Mouse (Mus musculus) cerebellum, adult 9-11 months (tissue): ENCODE measurements around the gene Olfr1329.
"Not testable (repeated sequence)": the region's sequence is repeated elsewhere in the genome, so short reads cannot be mapped to it uniquely, and the experiment has no call there.

ENCODE experiments used
- DNase-seq: peaks from one replicate; pipeline ENCODE4 v3.0.0; 2022

Gene Olfr1329

DNA sequence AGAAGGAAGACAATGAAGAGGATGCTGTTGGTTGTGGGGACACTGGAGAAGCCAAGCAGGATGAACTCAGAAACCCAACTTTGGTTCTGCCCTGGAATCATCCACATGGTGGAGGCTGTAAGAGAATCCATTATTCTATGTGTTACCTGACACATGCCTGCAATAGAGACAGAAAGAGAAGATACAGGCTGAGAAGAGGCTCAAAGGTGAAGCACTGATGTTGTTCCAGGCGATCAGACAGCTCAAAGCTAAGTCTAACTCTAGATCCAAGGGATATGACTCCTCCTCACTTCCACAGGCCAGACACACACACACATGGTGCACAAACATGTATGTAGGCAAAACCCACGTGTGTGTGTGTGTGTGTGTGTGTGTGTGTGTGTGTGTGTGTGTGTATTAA is at the start of gene Olfr1329:
Gene Olfr1329 (minus strand): TSS at position 101 of the 400 bp plus-strand sequence.
- not testable (repeated sequence) for DNase-seq

GRCm38 (mm10) chr4:118961141-118961628 is 43.9 kb upstream of the Olfr1329 start, which contains the start of gene Lao1:
Gene Lao1, plus strand, starts transcription at chr4:118961578.
- DNase-seq: peak; percentile 38

DNA sequence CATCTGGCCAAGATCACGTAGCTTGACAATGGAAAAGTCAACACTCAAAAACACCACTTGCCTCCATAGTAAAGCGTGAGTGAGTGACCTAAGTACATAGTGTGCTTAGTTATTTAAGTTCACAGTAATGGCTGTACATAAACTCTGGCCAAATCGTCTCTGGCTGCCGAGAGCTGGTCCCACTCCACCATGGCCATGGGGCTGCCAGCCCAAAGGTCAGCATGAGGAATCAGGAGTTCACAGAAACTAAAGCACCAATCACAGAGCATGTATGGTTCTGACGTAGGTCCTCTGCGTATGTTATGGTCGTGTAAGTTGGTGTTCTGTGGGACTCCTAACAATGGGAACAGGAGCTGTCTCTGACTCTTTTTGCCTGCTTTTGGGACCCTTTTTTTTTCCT is 41.5 kb upstream of the Olfr1329 start:
- DNase-seq: no peak

DNA sequence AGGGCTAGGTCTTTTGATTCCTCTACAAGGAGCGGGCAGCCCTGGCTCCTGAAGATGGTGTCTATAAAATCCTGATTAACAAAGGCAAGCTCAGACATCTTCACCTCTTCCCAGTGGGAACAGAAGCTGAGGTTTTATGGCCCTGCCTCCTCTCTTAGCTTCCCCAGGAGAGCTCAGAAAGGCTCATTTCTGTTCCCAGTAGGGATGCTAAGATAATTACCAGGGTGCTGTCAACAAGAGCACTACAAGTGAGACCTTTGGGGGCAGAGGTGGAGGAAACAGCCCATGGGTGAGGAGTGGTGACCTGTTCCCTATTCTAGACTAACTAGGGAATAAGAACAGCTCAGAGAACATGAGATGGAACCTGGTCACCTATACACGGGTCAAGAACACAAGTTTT is 21.2 kb upstream of the Olfr1329 start, which contains the start of gene Olfr1328:
Gene Olfr1328 (minus strand): TSS at position 101 of the 400 bp plus-strand sequence.
- no peak for DNase-seq

DNA sequence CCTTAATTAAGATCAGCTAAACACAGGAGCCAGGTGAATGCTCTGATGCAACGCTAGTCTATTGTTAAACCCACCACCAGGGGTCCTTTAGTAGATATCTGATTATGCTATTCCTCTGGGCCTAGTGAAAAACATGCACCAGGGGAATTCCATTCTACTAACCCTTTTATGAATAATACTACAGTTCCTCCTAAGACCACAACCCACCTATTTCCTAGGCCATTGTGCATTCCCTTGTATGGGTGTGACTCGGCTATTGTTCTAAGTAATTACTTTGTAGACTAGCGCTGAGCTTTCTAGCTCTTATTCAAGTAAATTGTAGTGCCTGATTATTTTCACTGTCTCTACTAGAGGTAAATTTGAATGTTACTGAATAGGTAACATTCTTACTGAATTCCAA is 14.1 kb upstream of the Olfr1329 start:
- DNase-seq: not testable (repeated sequence)

- no peak for DNase-seq
These were observed 15.3 kb downstream of the Olfr1329 start for GRCm38 (mm10) chr4:118901981-118902380.

DNA sequence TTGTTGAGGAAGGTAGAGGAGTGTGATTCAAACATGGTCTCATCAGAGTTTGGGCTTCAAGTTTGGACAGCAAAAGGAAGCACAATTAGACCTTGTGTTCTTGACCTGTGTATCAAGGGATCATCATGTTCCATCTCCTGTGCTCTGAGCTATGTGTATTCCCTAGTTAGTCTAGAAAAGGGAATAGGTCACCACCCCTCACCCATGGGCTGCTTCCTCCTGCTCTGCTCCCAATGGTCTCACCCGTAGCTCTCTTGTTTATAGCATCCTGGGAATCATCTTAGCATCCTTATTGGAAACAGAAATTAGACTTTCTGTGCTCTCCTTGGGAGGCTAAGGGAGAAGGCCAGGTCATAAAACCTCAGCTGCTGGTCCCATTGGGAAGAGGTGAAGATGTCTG is 29.0 kb downstream of the Olfr1329 start, which contains the start of gene Olfr1330:
Gene Olfr1330 (plus strand): TSS at position 301 of the 400 bp plus-strand sequence.
- no peak for DNase-seq

DNA sequence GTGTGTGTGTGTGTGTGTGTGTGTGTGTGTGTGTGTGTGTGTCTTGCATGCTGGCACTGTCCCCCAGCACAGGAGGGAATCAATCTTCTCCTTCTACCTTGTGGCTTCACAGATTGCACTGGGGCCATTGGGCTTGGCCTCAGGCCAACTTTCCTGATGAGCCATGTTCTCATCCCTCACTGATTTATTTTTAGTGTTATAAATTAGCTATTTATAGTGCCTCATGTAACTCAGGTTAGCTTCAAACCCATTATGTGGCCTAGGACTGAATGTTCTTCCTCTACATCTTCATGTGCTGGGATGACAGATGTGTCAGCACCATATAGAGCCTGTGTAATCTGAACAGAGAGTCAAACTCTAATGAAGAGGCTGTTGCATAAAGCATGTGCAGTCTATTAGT is 49.7 kb downstream of the Olfr1329 start:
- peak; percentile 4 for DNase-seq
